Mouse (Mus musculus): ENCODE results near the gene Plgrkt.

DNA sequence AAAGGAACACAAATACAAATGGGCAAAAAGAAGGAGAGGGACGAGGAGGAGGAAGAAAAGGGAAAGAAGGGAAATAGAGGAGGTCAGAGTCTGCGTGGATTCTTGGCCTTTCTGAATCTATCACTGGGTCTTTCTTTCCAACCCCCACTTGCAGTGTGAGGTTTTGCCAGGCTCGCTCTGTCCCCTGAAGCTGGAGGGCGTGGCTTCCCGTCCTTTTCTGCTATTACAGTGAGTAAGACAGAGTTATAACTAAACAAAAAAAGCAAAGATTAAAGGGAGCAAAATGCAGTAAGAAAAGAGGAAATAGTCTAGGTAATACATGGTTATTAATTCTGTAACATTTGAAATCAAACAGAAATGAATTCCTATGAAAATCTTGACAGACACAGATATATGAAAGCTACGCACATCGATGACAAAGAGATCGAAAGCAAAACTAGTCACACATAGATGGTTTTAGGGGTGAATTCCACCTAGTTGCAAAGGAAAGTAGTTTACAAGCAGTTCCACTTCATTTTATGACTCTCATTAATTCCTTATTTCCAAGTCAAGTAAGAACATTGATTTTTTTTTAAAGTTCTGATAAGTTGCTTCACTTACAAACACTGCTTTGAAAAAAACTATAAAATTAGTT, 43.7 kb downstream of the Plgrkt start:
- TF ChIP-seq CTCF (IDR thresholded peaks at IDR 0.05; ENCODE audit: borderline replicate concordance, extremely low read depth, insufficient read depth, insufficient read length), result no peak
- TF ChIP-seq POLR2A (IDR thresholded peaks at IDR 0.05; ENCODE audit: borderline replicate concordance, extremely low read depth, insufficient read depth, insufficient read length, poor library complexity, severe bottlenecking), result no peak

Data from brain, embryonic 14.5 days (tissue).